Mouse (Mus musculus) layer of hippocampus, postnatal 36 days (tissue): Measurements from ENCODE around the gene Cfap46. TPM values are rescaled to one million over a fixed set of nuclear protein-coding genes. Genes with fewer than 3 reads are reported as not detected.

Experiments used
- DNase-seq, 2 experiments: peaks; one replicate each; pipeline ENCODE4 v3.0.0; 2022
- total RNA-seq, 2 experiments: library from RNA; stranded (reverse); gene quantifications; 2 replicates each; pipeline ENCODE4 v1.2.3; 2021

The Cfap46 gene
- total RNA-seq, 2 experiments from 2014 or later, result 1.8 to 2.8 TPM

- no peak for DNase-seq
These were observed 104.2 kb downstream of the Cfap46 start for GRCm38 (mm10) chr7:139579261-139579905.

GRCm38 (mm10) chr7:139576064-139576686 lies 107.4 kb downstream of the Cfap46 start:
- no peak for DNase-seq

- DNase-seq, result no peak
These were observed 111.0 kb downstream of the Cfap46 start for GRCm38 (mm10) chr7:139572665-139573064.

- DNase-seq, result no peak
These were observed 112.8 kb downstream of the Cfap46 start for GRCm38 (mm10) chr7:139570788-139571187.

- DNase-seq, result no peak
These were observed 117.1 kb downstream of the Cfap46 start for GRCm38 (mm10) chr7:139566533-139566932.

GRCm38 (mm10) chr7:139565998-139566397 lies 117.6 kb downstream of the Cfap46 start:
- no peak for DNase-seq

GRCm38 (mm10) chr7:139564161-139564560 lies 119.5 kb downstream of the Cfap46 start:
- no peak for DNase-seq

- DNase-seq, result no peak
These were observed 120.2 kb downstream of the Cfap46 start for GRCm38 (mm10) chr7:139563425-139563824.

GRCm38 (mm10) chr7:139559659-139560058 lies 124.0 kb downstream of the Cfap46 start:
- DNase-seq, result no peak

- DNase-seq, result no peak
These were observed 126.7 kb downstream of the Cfap46 start for GRCm38 (mm10) chr7:139556746-139557526.

GRCm38 (mm10) chr7:139556331-139556730 lies 127.3 kb downstream of the Cfap46 start:
- DNase-seq, result no peak

GRCm38 (mm10) chr7:139551519-139551918 lies 132.1 kb downstream of the Cfap46 start:
- no peak for DNase-seq

Other genes with a start within 250 kb of the Cfap46 start
- gene Nkx6-2, start 101.0 kb downstream of the Cfap46 start, total RNA-seq, result 1 to 10 TPM; 9.2 to 9.9 TPM
- gene Adgra1, start 150.4 kb upstream of the Cfap46 start, total RNA-seq, result 10 to 100 TPM; 47.9 to 49.6 TPM
- 10 to 100 TPM; 87.3 to 88.1 TPM for gene Kndc1, start 210.9 kb upstream of the Cfap46 start, total RNA-seq